Mouse (Mus musculus): ENCODE measurements around the gene Gtf2ird1. TPM values are rescaled to one million over a fixed set of nuclear protein-coding genes. Genes with fewer than 3 reads are reported as not detected.

Gene Gtf2ird1
- total RNA-seq (2012; rRNA removed) (12.2 and 13.1 TPM in 2 replicates), total RNA-seq (2014; rRNA removed) (12.8 and 13.3 TPM in 2 replicates), polyA plus RNA-seq (2012; ENCODE audit: insufficient read length, low read depth) (32.0 and 39.0 TPM in 2 replicates)

- no peaks in the 10 kb centered on the region for H3K27me3 ChIP-seq (replicated peaks)
- peak within 1 kb of the TSS; percentile 67 to 81 (median 79) for H3K4me3 ChIP-seq (replicated peaks in 1 of 3; ENCODE audit: low read depth in 2 of 3, low read length in 2 of 3, poor library complexity in 1 of 3)
- TF ChIP-seq NELFE (IDR thresholded peaks at IDR 0.05; ENCODE audit: low read depth, low read length): 0 out of 2 replicates have a peak, but pooled peaks have one; percentile 23
- peak; percentile 21; the same call in 1 of the 2 replicates for TF ChIP-seq POLR2A (IDR thresholded peaks at IDR 0.05; ENCODE audit: low read depth, low read length)
- no peak for TF ChIP-seq MAFK (IDR thresholded peaks at IDR 0.05; ENCODE audit: insufficient replicate concordance, low read length)
- no peak for TF ChIP-seq ETS1 (conservative IDR thresholded peaks at IDR 0.05; ENCODE audit: low read depth, low read length)
- no peak for TF ChIP-seq CHD1 (IDR thresholded peaks at IDR 0.05; ENCODE audit: low read depth, low read length)
- TF ChIP-seq BHLHE40 (IDR thresholded peaks at IDR 0.05; ENCODE audit: low read depth, low read length): no peak
- TF ChIP-seq CTCF (conservative IDR thresholded peaks at IDR 0.05 in 1 of 2, IDR thresholded peaks at IDR 0.05 in 1 of 2; ENCODE audit: low read depth in 2 of 2, low read length in 2 of 2): no peak
- TF ChIP-seq PAX5 (IDR thresholded peaks at IDR 0.05; ENCODE audit: low read length): no peak
- TF ChIP-seq EP300 (IDR thresholded peaks at IDR 0.05; ENCODE audit: low read length): no peak
- TF ChIP-seq ZMIZ1 (IDR thresholded peaks at IDR 0.05; ENCODE audit: low read depth, low read length): no peak
- no peak for TF ChIP-seq GABPA (IDR thresholded peaks at IDR 0.05; ENCODE audit: insufficient replicate concordance, low read depth, low read length)
- TF ChIP-seq ZNF384 (IDR thresholded peaks at IDR 0.05; ENCODE audit: low read depth, low read length): no peak
- no peak for TF ChIP-seq MYC (IDR thresholded peaks at IDR 0.05; ENCODE audit: low read depth, low read length)
- no peak for TF ChIP-seq ZKSCAN1 (IDR thresholded peaks at IDR 0.05; ENCODE audit: borderline replicate concordance, low read depth, low read length)
- TF ChIP-seq TCF12 (IDR thresholded peaks at IDR 0.05; ENCODE audit: low read depth, low read length): 0 out of 2 replicates have a peak, but pooled peaks have one; percentile 17
- TF ChIP-seq HCFC1 (IDR thresholded peaks at IDR 0.05; ENCODE audit: low read depth, low read length): peak; percentile 28; the same call in 1 of the 2 replicates
- TF ChIP-seq MAX (IDR thresholded peaks at IDR 0.05; ENCODE audit: low read length): 0 out of 2 replicates have a peak, but pooled peaks have one; percentile 5
- no peaks in the 10 kb centered on the region for H3K79me2 ChIP-seq (replicated peaks; ENCODE audit: control insufficient read depth, extremely low read depth, insufficient read depth, poor library complexity, severe bottlenecking)
- H3K9me3 ChIP-seq (replicated peaks; ENCODE audit: low read length): peaks cover 8% of the 10 kb centered on the region
- peaks cover 0 to 16% of the 10 kb centered on the region in 2 experiments; a peak in 2 of 4 replicates for H3K4me1 ChIP-seq (ENCODE audit: control insufficient read depth in 1 of 2, insufficient read depth in 2 of 2)
- H3K27ac ChIP-seq (ENCODE audit: insufficient read depth, low read depth): no peak within 1 kb of the TSS
- peak within 1 kb of the TSS; percentile 72 for H3K9ac ChIP-seq (ENCODE audit: insufficient read depth, low read depth)
- in situ Hi-C loops (cut with MboI; ENCODE audit: low pct_ligation_motif_present, low pct_unique_long_range_greater_than_20kb, low sequenced_read_pairs): no loop called here
- peak; percentile 69 for DNase-seq (ENCODE audit: extremely low read depth)
- dilution Hi-C loops (cut with MboI; ENCODE audit: extremely low pct_ligation_motif_present, extremely low pct_unique_long_range_greater_than_20kb, low sequenced_read_pairs): no loop called here
- peak within 1 kb of the TSS; percentile 57 for H3K4me2 ChIP-seq (ENCODE audit: insufficient read depth, low read depth, poor library complexity, severe bottlenecking)
- H3K36me3 ChIP-seq (replicated peaks in 1 of 2; ENCODE audit: control insufficient read depth in 1 of 2, insufficient read depth in 1 of 2, low read length in 1 of 2): peaks cover 0 to 18% of the 10 kb centered on the region in 2 experiments
Measured at GRCm38 (mm10) chr5:134456503-134456962, at the start of gene Gtf2ird1. Gene Gtf2ird1, minus strand, starts transcription at chr5:134456716.

- Histone ChIP-seq H3K4me1 (ENCODE audit: control insufficient read depth in 1 of 2, insufficient read depth in 2 of 2) (peaks cover 7 to 22% of the 10 kb centered on the region in 2 experiments; a peak in 3 of 4 replicates), H3K4me3 (replicated peaks in 1 of 3; ENCODE audit: low read depth in 2 of 3, low read length in 2 of 3, poor library complexity in 1 of 3) (no peak overlapping the region), H3K27me3 (replicated peaks) (no peaks in the 10 kb centered on the region), H3K27ac (ENCODE audit: insufficient read depth, low read depth) (no peak overlapping the region), H3K4me2 (ENCODE audit: insufficient read depth, low read depth, poor library complexity, severe bottlenecking) (no peak overlapping the region), H3K36me3 (replicated peaks in 1 of 2; ENCODE audit: control insufficient read depth in 1 of 2, insufficient read depth in 1 of 2, low read length in 1 of 2) (peaks cover 0 to 81% of the 10 kb centered on the region in 2 experiments), H3K9ac (ENCODE audit: insufficient read depth, low read depth) (no peak overlapping the region), H3K9me3 (replicated peaks; ENCODE audit: low read length) (peaks cover 4% of the 10 kb centered on the region), H3K79me2 (replicated peaks; ENCODE audit: control insufficient read depth, extremely low read depth, insufficient read depth, poor library complexity, severe bottlenecking) (no peaks in the 10 kb centered on the region)
- no peak for TF ChIP-seq NELFE (IDR thresholded peaks at IDR 0.05; ENCODE audit: low read depth, low read length)
- TF ChIP-seq MEF2A (IDR thresholded peaks at IDR 0.05; ENCODE audit: borderline replicate concordance, low read depth, low read length): no peak
- TF ChIP-seq SMC3 (IDR thresholded peaks at IDR 0.05; ENCODE audit: low read depth, low read length): no peak
- TF ChIP-seq ZKSCAN1 (IDR thresholded peaks at IDR 0.05; ENCODE audit: borderline replicate concordance, low read depth, low read length): no peak
- TF ChIP-seq JUN (IDR thresholded peaks at IDR 0.05; ENCODE audit: insufficient read depth, low read depth, low read length): no peak
- no peak for TF ChIP-seq GABPA (IDR thresholded peaks at IDR 0.05; ENCODE audit: insufficient replicate concordance, low read depth, low read length)
- no peak for TF ChIP-seq KAT2A (IDR thresholded peaks at IDR 0.05; ENCODE audit: insufficient replicate concordance, low read length)
- no peak for TF ChIP-seq ELF1 (IDR thresholded peaks at IDR 0.05; ENCODE audit: low read depth, low read length)
- TF ChIP-seq IRF4 (IDR thresholded peaks at IDR 0.05; ENCODE audit: low read depth, low read length): no peak
- TF ChIP-seq POLR2A (IDR thresholded peaks at IDR 0.05; ENCODE audit: low read depth, low read length): no peak
- TF ChIP-seq CHD1 (IDR thresholded peaks at IDR 0.05; ENCODE audit: low read depth, low read length): no peak
- TF ChIP-seq TCF12 (IDR thresholded peaks at IDR 0.05; ENCODE audit: low read depth, low read length): no peak
- TF ChIP-seq RCOR1 (conservative IDR thresholded peaks at IDR 0.05; ENCODE audit: low read depth, low read length): no peak
- TF ChIP-seq MXI1 (IDR thresholded peaks at IDR 0.05; ENCODE audit: low read depth, low read length): no peak
- TF ChIP-seq ZNF384 (IDR thresholded peaks at IDR 0.05; ENCODE audit: low read depth, low read length): no peak
- no peak for DNase-seq (ENCODE audit: extremely low read depth)
- in situ Hi-C loops (cut with MboI; ENCODE audit: low pct_ligation_motif_present, low pct_unique_long_range_greater_than_20kb, low sequenced_read_pairs): loop anchor here (5.0 kb wide), 1 partner anchor 46 kb away; the partner anchor contains the start of gene Clip2
- dilution Hi-C loops (cut with MboI; ENCODE audit: extremely low pct_ligation_motif_present, extremely low pct_unique_long_range_greater_than_20kb, low sequenced_read_pairs): no loop called here
Measured at GRCm38 (mm10) chr5:134505810-134506292, 49.3 kb upstream of the Gtf2ird1 start.

Measured in CH12.LX (cell line).